Comparison of ENCODE assay signal across 21 mouse cellular contexts in the genomic region with DNA sequence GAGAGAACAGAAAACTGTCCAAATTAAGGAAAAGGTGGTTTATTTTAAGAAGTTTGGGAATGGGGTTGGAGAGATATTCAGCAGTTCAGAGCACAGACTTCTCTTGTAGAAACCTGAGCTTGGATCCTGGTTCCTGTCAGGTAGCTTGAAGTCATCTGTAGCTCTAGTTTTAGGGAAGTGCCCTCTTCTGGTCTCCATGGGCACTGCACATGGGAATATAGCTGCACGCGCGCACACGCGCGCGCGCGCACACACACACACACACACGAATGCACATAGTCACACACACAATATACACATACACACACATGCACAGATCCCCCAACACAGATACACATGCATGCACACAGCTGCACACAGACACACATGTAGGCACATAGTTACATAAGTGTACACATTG.
A peak's percentile ranks its signal among the peaks of the same experiment; 100 is the strongest.
DNase-seq lines count a peak whose midpoint lies in the region; ATAC-seq and TF ChIP-seq lines count a peak whose summit lies in the region.
"Had no signal": no experiment of that assay in that cellular context is flagged by ENCODE, and none has a peak within 500 bp of the region (broad histone marks: within the 10 kb centered on the region; RNA-seq: fewer than 3 reads in every experiment).

No protein-coding gene starts in this region.

- no peak overlapping the region for H3K4me3 ChIP-seq in forebrain, embryonic 11.5 days (ENCODE audit: low read depth, low read length)
- no peak overlapping the region for H3K4me3 ChIP-seq in forebrain, embryonic 14.5 days (ENCODE audit: low read depth, low read length)
- no peak overlapping the region for H3K4me3 ChIP-seq in kidney, postnatal 0 days (replicated peaks; ENCODE audit: low read depth, low read length)
- H3K4me3 ChIP-seq in E14TG2a.4 (replicated peaks; ENCODE audit: low read length), result no peak overlapping the region
- no peak overlapping the region for H3K4me3 ChIP-seq in heart, embryonic 11.5 days (ENCODE audit: low read depth, low read length)
- H3K4me3 ChIP-seq: heart, embryonic 12.5 days; left cerebral cortex, adult 2 months; midbrain, embryonic 10.5 days had no signal

- no peak overlapping the region for H3K27ac ChIP-seq in forebrain, embryonic 11.5 days (ENCODE audit: low read depth, low read length)
- no peak overlapping the region for H3K27ac ChIP-seq in forebrain, embryonic 14.5 days (ENCODE audit: low read depth, low read length)
- no peak overlapping the region for H3K27ac ChIP-seq in kidney, postnatal 0 days
- no peak overlapping the region for H3K27ac ChIP-seq in heart, embryonic 11.5 days (ENCODE audit: low read depth, low read length)
- H3K27ac ChIP-seq: left cerebral cortex, adult 2 months; midbrain, embryonic 10.5 days had no signal

- no peak for ATAC-seq in forebrain, embryonic 11.5 days (replicated peaks; ENCODE audit: low FRiP score)
- ATAC-seq in forebrain, embryonic 14.5 days, result no peak
- no peak for ATAC-seq in kidney, postnatal 0 days (replicated peaks; ENCODE audit: low FRiP score, low read depth)
- ATAC-seq in heart, embryonic 11.5 days (replicated peaks; ENCODE audit: insufficient number of reproducible peaks, low FRiP score, low TSS enrichment), result no peak
- ATAC-seq: lung, postnatal 0 days had no signal

- no peaks in the 10 kb centered on the region for H3K9me3 ChIP-seq in forebrain, embryonic 11.5 days (ENCODE audit: control insufficient read depth, low read length)
- H3K9me3 ChIP-seq in forebrain, embryonic 14.5 days (replicated peaks; ENCODE audit: control insufficient read depth, low read length), result no peaks in the 10 kb centered on the region
- no peaks in the 10 kb centered on the region for H3K9me3 ChIP-seq in kidney, postnatal 0 days (replicated peaks; ENCODE audit: low read length)
- peaks cover 32% of the 10 kb centered on the region for H3K9me3 ChIP-seq in E14TG2a.4 (ENCODE audit: low read length)
- H3K9me3 ChIP-seq in heart, embryonic 11.5 days (replicated peaks; ENCODE audit: control insufficient read depth, low read length), result no peaks in the 10 kb centered on the region
- H3K9me3 ChIP-seq: midbrain, embryonic 10.5 days had no signal

- WGBS in forebrain, embryonic 11.5 days, result 99% methylated on average over 10 of the region's 10 CpGs
- 94% methylated on average over 10 of the region's 10 CpGs for WGBS in forebrain, embryonic 14.5 days
- WGBS in kidney, postnatal 0 days, result over 99% methylated on average over 10 of the region's 10 CpGs
- WGBS in heart, embryonic 11.5 days (ENCODE audit: insufficient replicate concordance), result 94% methylated on average over 10 of the region's 10 CpGs

- peak; percentile 33 for DNase-seq in forebrain, embryonic 11.5 days (ENCODE audit: low spot score)
- DNase-seq in forebrain, embryonic 14.5 days (ENCODE audit: low spot score), result no peak
- DNase-seq in kidney, postnatal 0 days (ENCODE audit: low spot score), result no peak
- DNase-seq in kidney, postnatal 10 days, result no peak
- peak; percentile 61 for DNase-seq in R1 (ENCODE audit: low read depth, low spot score)
- DNase-seq in gastrocnemius, postnatal 25 days, result no peak
- DNase-seq: adrenal gland, postnatal 14 days; cerebellum, adult 2 months; cerebellum, postnatal 36 days; embryo, embryonic 11 days; gastrocnemius, postnatal 10 days; heart, postnatal 10 days; kidney, adult 8-10 months; kidney, postnatal 36 days; thymus, adult 2 months had no signal

- TF ChIP-seq CTCF in kidney, postnatal 0 days (IDR thresholded peaks at IDR 0.05; ENCODE audit: low read depth), result 0 out of 2 replicates have a peak, but pooled peaks have one; percentile 10
- peak; percentile 23; the same call in 1 of the 2 replicates for TF ChIP-seq CTCF in E14TG2a.4 (conservative IDR thresholded peaks at IDR 0.05; ENCODE audit: low read length)

- H3K9ac ChIP-seq in forebrain, embryonic 11.5 days (ENCODE audit: low read length), result no peak overlapping the region
- H3K9ac ChIP-seq in forebrain, embryonic 14.5 days (ENCODE audit: low read length), result no peak overlapping the region
- H3K9ac ChIP-seq in kidney, postnatal 0 days (ENCODE audit: low read depth, low read length), result no peak overlapping the region
- no peak overlapping the region for H3K9ac ChIP-seq in heart, embryonic 11.5 days (ENCODE audit: low read depth, low read length)
- H3K9ac ChIP-seq: heart, embryonic 12.5 days had no signal

- H3K4me2 ChIP-seq in forebrain, embryonic 11.5 days (ENCODE audit: low read depth, low read length, severe bottlenecking), result no peak overlapping the region
- H3K4me2 ChIP-seq in forebrain, embryonic 14.5 days (ENCODE audit: low read length), result no peak overlapping the region
- no peak overlapping the region for H3K4me2 ChIP-seq in kidney, postnatal 0 days (ENCODE audit: low read length)
- H3K4me2 ChIP-seq in heart, embryonic 11.5 days, result no peak overlapping the region
- H3K4me2 ChIP-seq: heart, embryonic 12.5 days had no signal

- no peaks in the 10 kb centered on the region for H3K36me3 ChIP-seq in forebrain, embryonic 11.5 days (ENCODE audit: control insufficient read depth, insufficient read depth, low read length)
- H3K36me3 ChIP-seq in forebrain, embryonic 14.5 days (ENCODE audit: control insufficient read depth, insufficient read depth, low read length), result no peaks in the 10 kb centered on the region
- no peaks in the 10 kb centered on the region for H3K36me3 ChIP-seq in kidney, postnatal 0 days (ENCODE audit: insufficient read depth, low read length)
- H3K36me3 ChIP-seq in E14TG2a.4 (ENCODE audit: insufficient read depth, low read length), result no peaks in the 10 kb centered on the region
- H3K36me3 ChIP-seq in heart, embryonic 11.5 days (ENCODE audit: control insufficient read depth, insufficient read depth, low read length), result no peaks in the 10 kb centered on the region
- H3K36me3 ChIP-seq: heart, embryonic 12.5 days; midbrain, embryonic 10.5 days had no signal

- H3K4me1 ChIP-seq in forebrain, embryonic 11.5 days (replicated peaks; ENCODE audit: control insufficient read depth, insufficient read depth, low read length), result no peaks in the 10 kb centered on the region
- no peaks in the 10 kb centered on the region for H3K4me1 ChIP-seq in forebrain, embryonic 14.5 days (ENCODE audit: control insufficient read depth, insufficient read depth, low read length)
- H3K4me1 ChIP-seq in kidney, postnatal 0 days (replicated peaks; ENCODE audit: insufficient read depth, low read length), result no peaks in the 10 kb centered on the region
- no peaks in the 10 kb centered on the region for H3K4me1 ChIP-seq in E14TG2a.4 (replicated peaks; ENCODE audit: low read depth, low read length)
- no peaks in the 10 kb centered on the region for H3K4me1 ChIP-seq in heart, embryonic 11.5 days (ENCODE audit: control insufficient read depth, insufficient read depth, low read length)
- H3K4me1 ChIP-seq: midbrain, embryonic 10.5 days had no signal

- H3K27me3 ChIP-seq in forebrain, embryonic 11.5 days (ENCODE audit: control insufficient read depth, insufficient read depth, low read length), result no peaks in the 10 kb centered on the region
- no peaks in the 10 kb centered on the region for H3K27me3 ChIP-seq in forebrain, embryonic 14.5 days (replicated peaks; ENCODE audit: control insufficient read depth, insufficient read depth, low read length)
- H3K27me3 ChIP-seq in kidney, postnatal 0 days (ENCODE audit: insufficient read depth, low read length), result no peaks in the 10 kb centered on the region
- no peaks in the 10 kb centered on the region for H3K27me3 ChIP-seq in E14TG2a.4 (ENCODE audit: insufficient read depth, low read length)
- H3K27me3 ChIP-seq in heart, embryonic 11.5 days (ENCODE audit: control insufficient read depth, insufficient read depth, low read length), result no peaks in the 10 kb centered on the region
- H3K27me3 ChIP-seq: heart, embryonic 12.5 days had no signal

Comparison
In these comparisons a context has a peak if more than half of its experiments do, and no peak if none do; other contexts are left out.
1. DNase-seq: peak in forebrain, embryonic 11.5 days (single experiment) and R1 (single experiment); none in forebrain, embryonic 14.5 days (single experiment), kidney, postnatal 0 days (single experiment), kidney, postnatal 10 days (single experiment) and gastrocnemius, postnatal 25 days (single experiment).